Comparison of ENCODE assay signal across 8 mouse cellular contexts in the genomic region with DNA sequence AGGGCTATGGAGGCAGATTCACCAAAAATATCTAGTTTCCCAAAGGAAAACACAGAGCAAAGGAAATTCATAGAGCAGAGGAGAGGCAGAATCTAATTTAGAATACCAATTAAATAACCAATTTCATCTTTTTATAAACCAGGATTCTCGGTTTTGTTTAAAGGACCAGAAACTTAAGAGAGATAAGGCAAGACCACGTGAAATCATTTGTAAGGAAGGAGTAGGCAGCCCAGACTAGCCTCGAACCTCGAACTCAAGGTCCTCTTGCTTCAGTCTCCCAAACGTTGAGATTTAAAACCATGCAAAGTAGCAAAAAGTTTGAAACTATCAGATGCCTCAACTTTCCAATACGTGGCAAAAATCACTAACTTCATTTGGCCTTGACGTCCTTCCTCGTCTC. TPM values are rescaled to one million over a fixed set of nuclear protein-coding genes. Genes with fewer than 3 reads are reported as not detected.
DNase-seq lines count a peak whose midpoint lies in the region; ATAC-seq and TF ChIP-seq lines count a peak whose summit lies in the region.

No protein-coding gene starts in this region.

- peaks cover 23% of the 10 kb centered on the region for H3K4me1 ChIP-seq in kidney, embryonic 16.5 days (ENCODE audit: insufficient read depth, low read length)
- peaks cover 8% of the 10 kb centered on the region for H3K4me1 ChIP-seq in cortical plate, adult 2 months (ENCODE audit: control insufficient read depth, insufficient read depth, low read length)
- peaks cover 20% of the 10 kb centered on the region for H3K4me1 ChIP-seq in hindbrain, postnatal 0 days (ENCODE audit: insufficient read depth, low read length)
- peaks cover 20% of the 10 kb centered on the region for H3K4me1 ChIP-seq in midbrain, postnatal 0 days (ENCODE audit: insufficient read depth, low read length)

- H3K36me3 ChIP-seq in kidney, embryonic 16.5 days (ENCODE audit: insufficient read depth, low read length) = peaks cover 6% of the 10 kb centered on the region
- H3K36me3 ChIP-seq in hindbrain, postnatal 0 days (ENCODE audit: insufficient read depth, low read length) = peaks cover 2% of the 10 kb centered on the region; the same call in 1 of the 2 replicates
- H3K36me3 ChIP-seq in midbrain, postnatal 0 days (ENCODE audit: insufficient read depth, low read length) = 0 out of 2 replicates have a peak, but pooled peaks cover 3% of the 10 kb centered on the region

- no peaks in the 10 kb centered on the region for H3K27me3 ChIP-seq in kidney, embryonic 16.5 days (ENCODE audit: insufficient read depth, low read length)
- H3K27me3 ChIP-seq in hindbrain, postnatal 0 days (ENCODE audit: insufficient read depth, low read length) = no peaks in the 10 kb centered on the region
- no peaks in the 10 kb centered on the region for H3K27me3 ChIP-seq in midbrain, postnatal 0 days (ENCODE audit: insufficient read depth, low read length)

- DNase-seq in kidney, postnatal 25 days = no peak
- no peak for DNase-seq in hindbrain, postnatal 0 days (ENCODE audit: low spot score)
- DNase-seq in midbrain, postnatal 0 days (ENCODE audit: low spot score) = no peak
- DNase-seq in adipocyte (ENCODE audit: low spot score) = no peak
- no peak for DNase-seq in thymus, adult 18-20 months
- DNase-seq in layer of hippocampus, adult 9-10 months (ENCODE audit: low spot score) = no peak

- no peak for ATAC-seq in kidney, embryonic 16.5 days (ENCODE audit: low FRiP score, low TSS enrichment)
- ATAC-seq in hindbrain, postnatal 0 days = no peak
- no peak for ATAC-seq in midbrain, postnatal 0 days (ENCODE audit: low FRiP score)

- H3K4me3 ChIP-seq in kidney, embryonic 16.5 days (ENCODE audit: low read length) = peak overlapping the region; percentile 80
- H3K4me3 ChIP-seq in cortical plate, adult 2 months (ENCODE audit: insufficient read depth, low read length) = peak overlapping the region; percentile 88
- H3K4me3 ChIP-seq in hindbrain, postnatal 0 days (ENCODE audit: low read length) = peak overlapping the region; percentile 86
- H3K4me3 ChIP-seq in midbrain, postnatal 0 days (ENCODE audit: low read depth, low read length) = peak overlapping the region; percentile 88

- 52% methylated on average over 8 of the region's 8 CpGs for WGBS in kidney, embryonic 16.5 days
- WGBS in hindbrain, postnatal 0 days = 51% methylated on average over 8 of the region's 8 CpGs
- 53% methylated on average over 8 of the region's 8 CpGs for WGBS in midbrain, postnatal 0 days

- H3K4me2 ChIP-seq in kidney, embryonic 16.5 days (replicated peaks; ENCODE audit: low read depth, low read length) = peak overlapping the region; percentile 70
- H3K4me2 ChIP-seq in hindbrain, postnatal 0 days (ENCODE audit: low read depth, low read length) = peak overlapping the region; percentile 79
- H3K4me2 ChIP-seq in midbrain, postnatal 0 days (ENCODE audit: low read depth, low read length, poor library complexity, severe bottlenecking) = peak overlapping the region; percentile 85

- no peak for TF ChIP-seq CTCF in cortical plate, adult 2 months (IDR thresholded peaks at IDR 0.05; ENCODE audit: extremely low read depth, insufficient read depth, low read length)
- no peak for TF ChIP-seq CTCF in hindbrain, postnatal 0 days (IDR thresholded peaks at IDR 0.05; ENCODE audit: low read depth)
- TF ChIP-seq CTCF in midbrain, postnatal 0 days (IDR thresholded peaks at IDR 0.05) = no peak

- no peaks in the 10 kb centered on the region for H3K9me3 ChIP-seq in kidney, embryonic 16.5 days (ENCODE audit: low read length)
- no peaks in the 10 kb centered on the region for H3K9me3 ChIP-seq in hindbrain, postnatal 0 days (ENCODE audit: low read length)
- H3K9me3 ChIP-seq in midbrain, postnatal 0 days (ENCODE audit: low read length) = no peaks in the 10 kb centered on the region

- peak overlapping the region; percentile 80 for H3K9ac ChIP-seq in kidney, embryonic 16.5 days (replicated peaks; ENCODE audit: low read length)
- H3K9ac ChIP-seq in hindbrain, postnatal 0 days (replicated peaks; ENCODE audit: low read length) = peak overlapping the region; percentile 79
- peak overlapping the region; percentile 88 for H3K9ac ChIP-seq in midbrain, postnatal 0 days (replicated peaks; ENCODE audit: low read length, poor library complexity, severe bottlenecking)

- no peak for TF ChIP-seq POLR2A in cortical plate, adult 2 months (IDR thresholded peaks at IDR 0.05; ENCODE audit: extremely low read depth, insufficient read depth, low read length)

- H3K27ac ChIP-seq in kidney, embryonic 16.5 days (ENCODE audit: low read length) = no peak overlapping the region
- 0 out of 2 replicates have a peak overlapping the region, but pooled peaks have one; percentile 60 for H3K27ac ChIP-seq in cortical plate, adult 2 months (ENCODE audit: insufficient read depth, low read length)
- H3K27ac ChIP-seq in hindbrain, postnatal 0 days = peak overlapping the region; percentile 99; the same call in 1 of the 2 replicates
- H3K27ac ChIP-seq in midbrain, postnatal 0 days (ENCODE audit: low read depth, low read length) = peak overlapping the region; percentile 98; the same call in 1 of the 2 replicates

RNA-seq across cellular contexts. Expression of a gene that starts 1.0 kb away (rescaled TPM):
- 137 and 141 TPM in 2 replicates for polyA plus RNA-seq in kidney, embryonic 16.5 days (2015; fragmentation: Nextera tagmentation; extraction: Ambion mirVana)
- 90.0 and 91.0 TPM in 2 replicates for polyA plus RNA-seq in cortical plate, adult 2 months (2012; rRNA removed)
- total RNA-seq in hindbrain, postnatal 0 days (2014; rRNA removed) = 85.1 and 102 TPM in 2 replicates
- 85.0 and 85.7 TPM in 2 replicates for polyA plus RNA-seq in hindbrain, postnatal 0 days (2015; fragmentation: Nextera tagmentation; extraction: Ambion mirVana)
- total RNA-seq in midbrain, postnatal 0 days (2014; rRNA removed) = 95.1 and 102 TPM in 2 replicates
- 85.0 TPM in 2 replicates for polyA plus RNA-seq in midbrain, postnatal 0 days (2015; fragmentation: Nextera tagmentation; extraction: Ambion mirVana)

RNA-seq across cellular contexts. Expression of a gene that starts 1.3 kb away (rescaled TPM):
- 52.6 and 59.2 TPM in 2 replicates for polyA plus RNA-seq in kidney, embryonic 16.5 days (2015; fragmentation: Nextera tagmentation; extraction: Ambion mirVana)
- polyA plus RNA-seq in cortical plate, adult 2 months (2012; rRNA removed) = 96.0 and 107 TPM in 2 replicates
- total RNA-seq in hindbrain, postnatal 0 days (2014; rRNA removed) = 42.6 and 43.4 TPM in 2 replicates
- 35.7 and 36.7 TPM in 2 replicates for polyA plus RNA-seq in hindbrain, postnatal 0 days (2015; fragmentation: Nextera tagmentation; extraction: Ambion mirVana)
- total RNA-seq in midbrain, postnatal 0 days (2014; rRNA removed) = 45.2 and 66.6 TPM in 2 replicates
- polyA plus RNA-seq in midbrain, postnatal 0 days (2015; fragmentation: Nextera tagmentation; extraction: Ambion mirVana) = 35.0 and 36.3 TPM in 2 replicates
